8 mouse cellular contexts compared by ENCODE assay signal in genomic region chr11:79589317-79590075, GRCm38 (mm10). TPM values are rescaled to one million over a fixed set of nuclear protein-coding genes. Genes with fewer than 3 reads are reported as not detected.
DNase-seq lines count a peak whose midpoint lies in the region; TF ChIP-seq lines count a peak whose summit lies in the region.
"Had no signal": no experiment of that assay in that cellular context is flagged by ENCODE, and none has a peak within 500 bp of the region (broad histone marks: within the 10 kb centered on the region; RNA-seq: fewer than 3 reads in every experiment).

No protein-coding gene starts in this region.

- no peak overlapping the region for H3K27ac ChIP-seq in ES-Bruce4 (ENCODE audit: insufficient read depth, low read length)
- H3K27ac ChIP-seq: macrophage had no signal

- H3K4me1 ChIP-seq in ES-Bruce4 (ENCODE audit: control insufficient read depth, insufficient read depth, low read length): no peaks in the 10 kb centered on the region

- intact Hi-C loops in heart, postnatal 36 days (cut with DNase I): no loop called here

- TF ChIP-seq CTCF in ES-Bruce4 (IDR thresholded peaks at IDR 0.05; ENCODE audit: low read depth, low read length): peak; percentile 69

- H3K36me3 ChIP-seq in ES-Bruce4 (ENCODE audit: control insufficient read depth, insufficient read depth, low read length, poor library complexity, severe bottlenecking): no peaks in the 10 kb centered on the region

- H3K4me3 ChIP-seq in ES-Bruce4 (ENCODE audit: low read depth, low read length): no peak overlapping the region

- H3K9me3 ChIP-seq in ES-Bruce4 (replicated peaks; ENCODE audit: control insufficient read depth, insufficient read depth, low read length, poor library complexity, severe bottlenecking): no peaks in the 10 kb centered on the region

- peak; percentile 69 for DNase-seq in layer of hippocampus, adult 11-12 months (ENCODE audit: low spot score)
- DNase-seq in layer of hippocampus, postnatal 25 days (ENCODE audit: extremely low spot score in 1 of 2, low spot score in 1 of 2): no peak
- peak; percentile 17 for DNase-seq in adipocyte (ENCODE audit: low spot score)
- DNase-seq in lung, postnatal 14 days: peak; percentile 39
- no peak for DNase-seq in urinary bladder, postnatal 25 days (ENCODE audit: low spot score)
- DNase-seq in heart, postnatal 36 days: no peak

- H3K27me3 ChIP-seq in ES-Bruce4 (ENCODE audit: control insufficient read depth, insufficient read depth, low read length, poor library complexity, severe bottlenecking): no peaks in the 10 kb centered on the region

- TF ChIP-seq EP300 in ES-Bruce4 (IDR thresholded peaks at IDR 0.05; ENCODE audit: insufficient read depth, low read depth, low read length): no peak

- no peak for TF ChIP-seq POLR2A in ES-Bruce4 (IDR thresholded peaks at IDR 0.05; ENCODE audit: insufficient read depth, low read length)

- no peak overlapping the region for H3K9ac ChIP-seq in ES-Bruce4 (ENCODE audit: low read depth, poor library complexity, severe bottlenecking)

RNA-seq across cellular contexts. Expression of gene Rab11fip4, which starts 1.5 kb away (rescaled TPM):
- total RNA-seq in layer of hippocampus, postnatal 25 days (2021): 100 to 1,000 TPM; 165 to 167 TPM
- 27.3 and 28.9 TPM in 2 replicates for polyA plus RNA-seq in ES-Bruce4 (2011; ENCODE audit: insufficient read depth, insufficient read length, low read depth, missing spikeins)
- under 1 TPM in 1 of 2 experiments, not detected in 1; 0.03 TPM for total RNA-seq in heart, postnatal 36 days (2021)

RNA-seq across cellular contexts. Expression of gene Evi2a, which starts 59.1 kb away (rescaled TPM):
- total RNA-seq in layer of hippocampus, postnatal 25 days (2021): 10 to 100 TPM; 18.7 to 23.6 TPM
- not detected in 2 replicates for polyA plus RNA-seq in ES-Bruce4 (2011; ENCODE audit: insufficient read depth, insufficient read length, low read depth, missing spikeins)
- total RNA-seq in heart, postnatal 36 days (2021): 1 to 10 TPM; 3.1 to 3.7 TPM

RNA-seq across cellular contexts. Expression of gene Evi2, which starts 59.1 kb away (rescaled TPM):
- under 1 TPM; 0.10 to 0.14 TPM for total RNA-seq in layer of hippocampus, postnatal 25 days (2021)
- polyA plus RNA-seq in ES-Bruce4 (2011; ENCODE audit: insufficient read depth, insufficient read length, low read depth, missing spikeins): not detected in 2 replicates
- under 1 TPM; 0.11 TPM for total RNA-seq in heart, postnatal 36 days (2021)

Comparison
In these comparisons a context has a peak if more than half of its experiments do, and no peak if none do; other contexts are left out.
1. DNase-seq: peak in layer of hippocampus, adult 11-12 months (single experiment), adipocyte (single experiment) and lung, postnatal 14 days (single experiment); none in layer of hippocampus, postnatal 25 days (0 of 2), urinary bladder, postnatal 25 days (single experiment) and heart, postnatal 36 days (0 of 2).
2. RNA of gene Rab11fip4, which starts 1.5 kb away (total RNA-seq): 165 to 167 TPM in layer of hippocampus, postnatal 25 days; 0.03 TPM in heart, postnatal 36 days; every median in the first group is over 100 times any median in the second.
3. RNA of gene Evi2a, which starts 59.1 kb away (total RNA-seq): 18.7 to 23.6 TPM in layer of hippocampus, postnatal 25 days; 3.1 to 3.7 TPM in heart, postnatal 36 days; every median in the first group is over 4 times any median in the second.